Mouse (Mus musculus): Measurements from ENCODE around the gene Plek2. TPM values are rescaled to one million over a fixed set of nuclear protein-coding genes. Genes with fewer than 3 reads are reported as not detected.

The Plek2 gene
- polyA plus RNA-seq (2012; rRNA removed) = 4.8 and 5.6 TPM in 2 replicates

GRCm38 (mm10) chr12:78906707-78907162, at the start of gene Plek2:
Gene Plek2 (minus strand): TSS chr12:78906964.

GRCm38 (mm10) chr12:78861496-78862253, 45.1 kb downstream of the Plek2 start, which contains the start of the genes Atp6v1d and Eif2s1:
Gene Atp6v1d (minus strand): TSS chr12:78861638.
Gene Eif2s1 (plus strand): TSS chr12:78861819.

Other genes starting within 250 kb of the Plek2 start
- gene Fam71d, start 215.4 kb downstream of the Plek2 start, polyA plus RNA-seq (2012; rRNA removed) = 0.08 TPM in 1 of 2 replicates, not detected in the other
- 0.11 and 0.18 TPM in 2 replicates for gene Mpp5, start 158.1 kb downstream of the Plek2 start, polyA plus RNA-seq (2012; rRNA removed)
- 1.1 and 2.6 TPM in 2 replicates for gene Atp6v1d, start 45.3 kb downstream of the Plek2 start, polyA plus RNA-seq (2012; rRNA removed)
- gene Eif2s1, start 45.1 kb downstream of the Plek2 start, polyA plus RNA-seq (2012; rRNA removed) = 1.9 and 2.5 TPM in 2 replicates
- gene Tmem229b, start 100.7 kb upstream of the Plek2 start, polyA plus RNA-seq (2012; rRNA removed) = 2.9 and 3.3 TPM in 2 replicates
- 7.3 and 7.9 TPM in 2 replicates for gene Plekhh1, start 122.2 kb upstream of the Plek2 start, polyA plus RNA-seq (2012; rRNA removed)
- 5.3 and 5.7 TPM in 2 replicates for gene Pigh, start 182.7 kb upstream of the Plek2 start, polyA plus RNA-seq (2012; rRNA removed)
- 0.08 and 0.41 TPM in 2 replicates for gene Arg2, start 223.8 kb upstream of the Plek2 start, polyA plus RNA-seq (2012; rRNA removed)